Mouse (Mus musculus) ovary, postnatal 36 days (tissue): Measurements from ENCODE around the gene 1700061G19Rik.
A peak's percentile ranks its signal among the peaks of the same experiment; 100 is the strongest.

Experiments
- DNase-seq: peaks from one replicate; pipeline ENCODE4 v3.0.0; 2022; ENCODE audit warnings: low spot score, mixed read lengths

Gene 1700061G19Rik

DNA sequence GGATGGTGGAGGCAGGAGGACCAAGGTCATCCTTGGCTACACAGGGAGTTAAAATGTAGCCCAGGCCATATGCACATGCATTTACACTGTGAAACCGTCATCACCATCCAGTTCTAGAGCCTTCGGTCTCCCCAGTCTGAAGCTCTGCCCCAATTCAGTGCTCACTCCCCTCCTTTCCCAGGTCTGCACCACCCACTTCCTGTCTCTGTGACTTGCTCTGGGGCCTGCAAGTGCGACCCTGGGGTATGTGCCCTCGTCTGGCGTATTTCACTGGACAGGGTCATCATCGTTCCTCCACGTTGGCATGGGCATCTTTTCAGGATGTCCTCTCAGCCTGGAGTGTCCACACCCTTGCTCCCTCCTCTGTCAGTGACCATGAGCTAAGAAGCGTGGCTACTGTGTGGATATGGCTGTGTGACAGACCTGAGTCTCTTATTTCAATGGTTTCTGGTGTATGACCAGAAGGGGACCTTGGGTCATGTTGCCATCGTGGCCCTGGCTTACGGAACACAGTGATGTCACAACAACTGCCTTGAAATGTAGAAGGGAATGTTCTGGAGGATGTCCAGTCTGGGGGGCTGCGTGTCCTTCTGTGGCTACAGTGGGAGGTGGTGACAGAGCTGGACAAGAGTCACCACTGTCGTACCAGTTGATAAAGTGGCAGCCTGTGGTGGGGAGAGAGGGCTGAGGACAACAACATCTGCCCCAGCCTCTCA is at the start of gene 1700061G19Rik:
Gene 1700061G19Rik (plus strand): TSS at position 542 of the 716 bp plus-strand sequence.
- DNase-seq: no peak

DNA sequence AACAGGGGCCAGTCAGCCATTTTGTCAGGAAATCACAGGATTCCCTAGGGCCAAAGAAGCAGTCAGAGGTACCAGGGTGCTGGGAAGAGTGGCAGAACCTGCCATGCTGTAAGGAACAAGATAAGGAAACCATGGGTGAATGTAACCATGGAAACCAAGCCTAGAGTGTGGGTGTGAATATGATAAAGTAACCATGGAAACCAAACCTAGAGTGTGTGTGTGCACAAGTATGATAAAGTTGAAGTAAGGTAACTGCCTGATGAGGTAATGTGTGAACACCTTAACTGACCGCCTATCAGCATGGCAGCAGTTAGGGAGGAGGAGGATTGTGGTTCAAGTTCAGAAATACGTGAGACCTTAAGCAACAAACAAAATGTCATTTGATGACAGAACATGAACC is 48.6 kb upstream of the 1700061G19Rik start:
- DNase-seq: no peak

DNA sequence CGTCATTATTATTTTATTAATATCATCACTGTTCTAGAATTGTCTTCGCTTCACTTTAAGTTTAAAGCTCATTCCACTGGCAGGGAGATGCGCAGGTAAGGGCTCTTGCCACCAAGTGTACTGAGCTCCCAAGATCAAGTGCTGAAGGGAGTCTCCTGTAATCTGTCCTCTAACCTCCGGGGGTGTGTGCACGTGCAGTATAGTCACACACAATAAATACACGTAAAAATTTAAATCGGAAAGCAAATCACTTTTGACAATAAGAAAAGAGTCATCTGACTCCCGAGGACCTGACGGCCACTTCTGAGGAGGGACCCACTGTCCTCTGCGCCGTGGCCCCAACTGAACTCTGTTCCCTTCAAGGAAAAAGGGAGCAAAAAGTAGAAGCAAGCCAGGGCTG is 46.1 kb upstream of the 1700061G19Rik start:
- DNase-seq: no peak

DNA sequence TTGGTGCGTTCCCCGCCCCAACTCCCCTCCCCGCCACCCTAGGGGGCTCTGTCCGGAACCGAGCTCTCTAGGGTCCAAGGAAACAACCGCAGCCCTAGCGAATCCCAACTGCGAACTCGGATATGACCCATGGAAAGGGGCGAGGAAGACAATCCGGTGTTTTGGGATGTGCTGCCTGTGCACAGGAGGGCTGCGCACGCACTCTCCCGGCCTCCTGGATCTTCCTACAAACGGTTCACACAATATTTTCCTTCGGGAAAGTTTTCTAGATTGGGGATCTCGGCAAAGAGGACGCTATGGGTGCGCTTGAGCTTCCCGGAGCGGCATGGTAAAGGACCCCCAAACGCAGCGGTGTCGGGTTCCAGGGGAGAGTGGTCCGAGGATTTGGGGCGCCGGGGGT is 45.5 kb upstream of the 1700061G19Rik start:
- DNase-seq: peak; percentile 25

DNA sequence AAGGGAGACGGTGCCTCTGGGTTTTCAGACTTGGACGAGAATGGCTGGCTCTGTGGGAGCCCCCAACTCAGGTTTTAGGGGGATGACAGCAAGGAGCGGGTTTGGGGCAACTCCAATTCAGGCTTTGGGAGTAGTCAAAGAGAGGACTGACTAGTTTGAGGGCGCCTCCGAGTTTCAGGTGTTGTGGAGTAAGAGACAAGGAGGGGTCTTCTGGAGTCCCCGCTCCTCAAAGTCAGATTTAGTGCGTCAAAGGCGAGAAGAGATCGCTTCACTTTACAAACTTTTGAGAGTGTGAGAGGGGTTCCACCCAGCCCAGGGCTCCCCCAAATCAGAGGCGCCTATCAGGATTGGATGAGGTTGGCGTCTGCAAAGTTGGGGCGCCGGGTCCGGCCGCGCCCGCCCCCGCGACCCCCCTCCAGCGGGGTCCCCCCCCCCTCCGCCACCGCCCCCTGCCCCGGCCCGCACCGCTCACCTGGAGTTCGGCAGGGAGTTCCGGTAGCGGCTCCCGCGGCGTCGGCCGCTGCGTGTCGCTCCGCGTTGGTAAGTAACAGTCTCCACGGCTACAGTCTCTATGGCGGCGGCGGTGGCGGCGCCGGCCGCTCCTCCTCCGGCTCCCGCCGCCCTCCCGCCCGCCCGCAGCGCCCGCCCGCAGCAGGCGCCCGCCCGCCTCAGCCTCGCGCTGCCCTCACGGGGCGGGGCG is 44.7 kb upstream of the 1700061G19Rik start, which contains the start of gene Rfx2:
Gene Rfx2 (minus strand): TSS at position 603 of the 700 bp plus-strand sequence.
- DNase-seq: no peak

- peak; percentile 98 for DNase-seq
Observed at GRCm38 (mm10) chr17:56831111-56831816, 44.0 kb upstream of the 1700061G19Rik start.

- no peak for DNase-seq
Observed at GRCm38 (mm10) chr17:56832918-56833317, 42.4 kb upstream of the 1700061G19Rik start.

GRCm38 (mm10) chr17:56833381-56833780 is 41.9 kb upstream of the 1700061G19Rik start:
- DNase-seq: no peak

DNA sequence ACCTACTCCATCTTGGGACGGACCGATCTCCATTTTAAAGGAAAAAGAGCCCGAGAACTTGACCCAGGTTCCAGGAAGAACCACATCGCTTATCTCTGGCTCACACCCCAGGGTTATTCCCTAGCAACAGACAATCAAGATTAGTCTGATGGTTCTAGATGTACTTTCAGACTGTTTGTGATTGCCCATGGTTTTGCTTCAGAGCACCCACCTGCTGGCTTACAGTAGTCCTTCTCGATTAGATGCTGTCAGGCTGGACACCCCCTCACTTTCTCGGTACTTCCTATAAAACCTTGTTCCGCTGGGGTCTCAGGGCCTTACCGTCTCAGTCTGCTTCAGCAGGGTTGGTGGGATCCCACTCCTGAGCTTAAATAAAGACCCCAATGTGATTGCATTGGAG is 38.9 kb upstream of the 1700061G19Rik start:
- DNase-seq: no peak

DNA sequence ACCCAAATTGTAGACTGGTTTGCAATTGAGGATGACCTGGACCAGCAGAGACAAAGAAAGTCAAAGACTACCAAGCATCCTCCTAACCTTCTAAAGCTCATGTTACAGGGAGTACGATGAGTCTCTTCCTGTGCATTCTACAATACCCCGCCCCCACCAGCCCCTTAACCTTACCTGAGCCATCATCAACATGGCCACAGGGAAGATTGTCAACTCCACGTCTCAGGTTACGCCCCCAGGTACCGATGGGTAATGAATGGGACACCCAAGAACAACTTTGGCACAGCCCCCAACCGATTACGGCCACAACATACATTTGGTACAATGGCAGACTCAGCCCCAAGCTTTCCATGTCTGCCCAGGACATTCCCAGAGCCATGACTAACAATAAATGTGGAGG is 34.8 kb upstream of the 1700061G19Rik start:
- no peak for DNase-seq

DNA sequence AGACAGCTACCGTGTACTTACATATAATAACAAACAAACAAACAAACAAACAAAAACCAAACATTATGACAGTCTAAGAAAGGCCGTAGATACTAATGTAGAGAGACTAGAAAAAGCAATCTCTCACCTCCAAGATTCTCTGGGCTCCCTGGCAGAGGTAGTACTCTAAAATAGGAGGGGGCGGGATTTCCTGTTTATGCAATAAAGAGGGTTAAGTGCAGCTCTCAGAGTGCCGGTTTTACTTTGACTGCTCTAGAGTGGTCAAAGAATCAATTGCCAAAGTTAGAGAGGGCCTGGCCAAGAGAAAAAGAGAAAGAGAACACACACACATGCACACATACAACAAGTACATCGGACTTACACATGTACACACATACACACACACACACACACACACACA is 33.1 kb upstream of the 1700061G19Rik start:
- DNase-seq: no peak

- no peak for DNase-seq
Observed at GRCm38 (mm10) chr17:56843678-56844077, 31.6 kb upstream of the 1700061G19Rik start.

DNA sequence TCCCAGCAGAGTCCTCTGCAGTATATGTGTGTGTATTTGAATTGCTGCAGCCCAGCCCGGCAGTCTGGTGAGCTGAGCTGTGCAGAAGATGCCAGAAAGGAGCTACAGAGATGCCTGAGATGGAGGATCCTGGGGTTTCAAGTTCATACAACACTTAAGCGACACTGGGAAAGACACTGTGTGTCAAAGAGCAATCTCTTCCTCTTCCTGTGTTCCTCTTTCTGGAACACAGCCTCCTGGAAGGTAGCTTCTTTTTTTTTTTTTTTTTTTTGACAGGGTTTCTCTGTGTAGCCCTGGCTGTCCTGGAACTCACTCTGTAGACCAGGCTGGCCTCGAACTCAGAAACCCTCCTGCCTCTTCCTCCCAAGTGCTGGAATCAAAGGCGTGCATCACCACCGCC is 26.5 kb upstream of the 1700061G19Rik start:
- no peak for DNase-seq

DNA sequence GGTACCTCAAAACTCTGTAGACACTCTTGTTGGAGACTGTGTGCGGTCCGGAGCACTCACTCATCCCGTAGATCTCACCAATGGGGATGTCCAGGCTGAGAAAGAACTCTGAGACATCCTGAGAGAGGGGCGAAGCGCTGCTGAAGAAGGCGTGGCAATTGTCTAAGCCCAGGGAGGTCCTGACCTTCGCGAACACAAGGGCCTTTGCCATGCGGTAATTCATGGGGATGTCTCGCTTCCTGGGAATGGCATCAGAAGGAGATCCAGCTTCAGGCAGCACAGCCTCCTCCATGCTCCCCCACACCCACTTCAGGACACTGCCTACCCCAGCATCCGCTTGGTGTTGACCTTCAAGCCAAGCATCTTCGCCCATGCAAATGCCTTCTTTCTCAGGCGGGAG is 25.6 kb upstream of the 1700061G19Rik start:
- DNase-seq: no peak

GRCm38 (mm10) chr17:56851167-56851566 is 24.1 kb upstream of the 1700061G19Rik start:
- no peak for DNase-seq

DNA sequence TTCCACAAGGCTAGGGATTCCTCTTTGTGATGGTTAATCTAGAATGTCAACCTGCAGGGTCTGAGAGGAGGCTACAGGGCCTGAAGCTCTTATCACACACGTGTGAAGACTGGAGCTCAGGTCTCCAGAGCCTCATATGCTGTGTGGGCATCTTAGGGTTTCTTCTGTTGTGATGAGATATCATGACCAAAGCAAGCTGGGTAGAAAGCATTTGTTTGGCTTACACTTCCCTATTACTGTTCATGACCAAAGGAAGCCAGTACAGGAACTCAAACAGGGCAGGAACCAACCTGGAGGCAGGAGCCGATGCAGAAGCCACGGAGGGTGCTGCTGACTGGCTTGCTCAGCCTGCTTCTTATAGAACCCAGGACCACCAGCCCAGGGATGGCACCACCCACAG is 19.9 kb upstream of the 1700061G19Rik start:
- DNase-seq: no peak

DNA sequence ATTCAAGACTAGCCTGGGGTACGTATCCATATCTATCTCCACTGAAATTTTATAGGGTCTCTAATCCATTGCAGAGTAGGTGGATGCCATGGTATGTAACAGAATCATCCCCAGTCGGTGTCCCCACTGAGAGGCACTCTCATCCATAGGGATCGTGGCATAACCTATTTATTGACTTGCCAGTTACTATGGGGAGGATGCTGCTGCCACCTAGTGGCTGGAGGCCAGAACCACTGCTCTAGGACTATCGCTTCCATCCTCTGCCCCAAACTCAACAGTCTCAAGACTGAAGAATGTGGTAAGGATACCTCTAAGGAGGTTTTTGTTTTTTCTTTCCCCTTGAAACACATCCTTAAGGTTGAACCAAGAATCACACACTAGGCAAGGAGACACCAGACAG is 17.1 kb upstream of the 1700061G19Rik start:
- DNase-seq: peak; percentile 73

GRCm38 (mm10) chr17:56858922-56859321 is 16.4 kb upstream of the 1700061G19Rik start:
- no peak for DNase-seq

DNA sequence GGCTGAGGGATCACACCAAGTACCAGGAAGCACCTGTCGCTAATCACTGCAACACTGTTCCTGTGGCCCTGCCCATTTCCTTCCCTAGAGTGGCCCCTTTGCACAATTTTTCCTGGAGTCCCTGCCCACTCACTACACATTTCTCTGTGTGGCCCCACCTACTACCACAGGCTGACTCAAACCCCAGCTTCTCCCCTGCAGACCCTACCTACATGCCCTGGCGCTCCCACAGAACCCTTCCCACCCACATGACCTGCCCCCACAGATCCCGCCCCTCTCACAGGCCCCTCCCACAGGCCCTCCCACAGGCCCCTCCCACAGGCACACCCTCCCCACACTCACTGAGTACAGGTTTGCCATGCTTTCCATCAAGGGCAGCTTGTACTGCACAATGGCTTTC is 14.1 kb upstream of the 1700061G19Rik start:
- DNase-seq: no peak

DNA sequence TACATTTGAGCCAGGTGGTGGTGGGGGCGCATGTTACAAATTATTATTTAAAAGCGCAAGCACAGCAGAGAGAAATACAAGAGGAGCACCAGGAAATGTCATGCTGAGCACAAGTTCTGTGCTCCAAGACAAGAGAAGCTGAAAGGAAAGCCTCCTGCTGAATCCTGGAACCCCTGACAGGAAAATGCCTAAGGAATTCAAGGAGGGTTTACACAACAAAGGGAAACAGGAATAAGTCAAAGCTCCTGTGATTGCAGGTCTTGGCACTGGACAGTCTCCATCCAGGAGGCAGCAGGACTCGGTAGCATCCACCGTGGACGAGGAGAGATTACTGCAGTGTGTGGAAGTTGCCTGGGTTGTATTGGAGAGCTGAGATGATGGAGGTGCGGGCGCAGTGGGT is 9.2 kb upstream of the 1700061G19Rik start:
- DNase-seq: no peak

DNA sequence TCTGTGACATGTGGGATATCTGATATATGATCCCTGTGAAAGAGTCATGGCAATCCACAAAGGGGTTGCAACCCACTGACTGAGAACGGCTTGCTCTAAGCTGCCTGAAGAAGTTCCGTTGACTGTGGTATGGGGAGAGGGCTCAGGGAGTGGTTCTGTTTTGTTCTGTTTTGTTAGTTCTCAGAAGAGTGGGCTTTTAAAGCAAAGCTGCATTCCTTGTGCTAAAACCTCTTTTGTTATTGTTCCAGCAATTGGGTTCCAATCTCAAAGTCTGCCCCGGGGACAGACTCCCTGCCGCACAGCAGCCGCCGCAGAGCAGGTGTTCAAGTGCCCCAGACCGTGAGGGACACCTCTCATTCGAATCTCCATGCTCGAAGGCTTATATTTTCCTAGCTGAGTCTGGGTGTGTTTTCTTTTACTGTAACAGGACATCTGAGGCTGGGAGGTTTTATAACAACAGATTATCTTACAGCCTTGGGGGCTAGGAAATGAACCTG is 5.7 kb upstream of the 1700061G19Rik start:
- DNase-seq: no peak

DNA sequence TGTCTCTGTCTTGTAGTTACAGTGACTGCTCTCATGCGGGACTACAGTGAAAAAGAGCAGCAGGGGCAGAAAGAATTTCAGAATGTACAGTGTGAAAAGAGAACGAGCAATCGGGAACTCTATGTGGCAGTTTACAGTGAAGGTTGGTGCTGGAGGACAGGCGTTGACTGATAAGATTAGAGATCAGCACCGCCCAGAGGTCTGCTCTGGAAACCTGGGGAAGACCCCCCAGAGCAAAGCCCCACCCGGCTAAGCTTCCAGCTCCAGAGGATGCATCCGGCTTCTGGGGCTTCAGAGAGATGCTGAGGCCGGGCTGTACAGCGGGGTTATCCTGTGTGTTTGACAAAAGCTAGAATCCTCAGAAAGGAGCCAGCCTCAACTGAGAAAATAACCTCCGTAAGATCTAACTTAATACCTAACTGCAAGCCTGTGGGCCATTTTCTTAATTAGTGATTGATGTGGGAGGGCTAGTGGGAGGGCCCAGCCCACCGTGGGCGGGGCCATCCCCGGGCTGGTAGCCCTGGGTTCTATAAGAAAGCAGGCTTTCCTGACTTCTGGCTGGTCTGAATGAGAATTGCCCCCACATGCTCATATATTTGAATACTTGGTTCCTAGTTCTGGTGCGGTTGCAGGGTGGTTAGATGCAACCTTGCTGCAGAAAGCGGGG is 4.9 kb upstream of the 1700061G19Rik start:
- no peak for DNase-seq
